Mouse (Mus musculus) frontal cortex, adult (tissue): Measurements from ENCODE around the gene Uggt2.
A peak's percentile ranks its signal among the peaks of the same experiment; 100 is the strongest.

ENCODE experiments used
- ATAC-seq: cut with Nextera tagmentation; 2 replicates; pipeline ENCODE4 v1.9.2; 2017; ENCODE audit warnings: mild to moderate bottlenecking, moderate library complexity, mixed read lengths; ENCODE audit not compliant: low TSS enrichment

Uggt2 gene

DNA sequence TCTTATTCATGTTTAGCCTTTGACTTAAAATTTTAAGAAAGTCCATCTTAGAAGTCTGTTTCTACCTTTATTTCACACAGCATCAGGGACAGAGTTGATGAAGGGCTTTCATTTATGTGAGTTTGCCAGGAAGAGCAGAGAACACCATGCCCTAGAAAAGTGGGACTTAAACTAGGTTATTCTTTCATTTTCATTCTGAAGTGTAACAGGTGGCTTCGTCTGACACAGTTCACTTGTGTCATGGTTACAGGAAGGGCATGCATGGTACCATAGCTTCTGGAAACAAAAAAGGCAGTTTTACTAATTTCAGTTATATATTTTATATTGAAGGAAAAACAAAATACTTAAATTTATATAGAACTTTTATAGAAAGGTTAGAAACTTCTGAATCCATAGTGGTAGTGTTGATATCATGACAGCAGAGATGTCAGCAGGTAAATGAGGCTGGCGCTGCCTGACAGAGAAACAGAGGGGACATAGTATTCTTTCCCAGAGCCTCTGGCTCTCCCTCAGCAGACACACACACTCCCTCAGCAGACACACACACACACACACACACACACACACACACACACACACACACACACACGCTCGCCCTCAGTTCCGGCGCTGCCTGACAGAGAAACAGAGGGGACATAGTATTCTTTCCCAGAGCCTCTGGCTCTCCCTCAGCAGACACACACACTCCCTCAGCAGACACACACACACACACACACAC is 117.4 kb downstream of the Uggt2 start:
- ATAC-seq = peak; percentile 25

DNA sequence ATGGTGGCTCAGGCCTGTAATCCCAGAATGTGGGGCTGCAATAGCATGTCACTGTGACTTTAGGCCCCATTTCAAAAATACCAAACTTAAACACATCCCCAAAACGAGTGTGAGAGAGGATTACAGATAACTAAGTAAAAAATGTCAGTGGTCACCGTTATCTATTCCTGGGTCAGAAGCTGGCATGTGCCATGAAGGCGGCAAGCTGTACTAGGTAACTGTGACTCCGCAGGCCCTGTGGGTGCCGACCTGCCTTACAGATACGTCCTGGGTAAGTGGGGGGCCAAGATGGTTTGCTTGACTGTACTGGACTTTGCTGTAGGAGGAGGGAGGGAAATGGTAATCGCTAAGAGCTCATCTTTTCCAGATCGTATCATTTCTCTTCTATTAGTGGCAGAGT is 118.3 kb downstream of the Uggt2 start:
- no peak for ATAC-seq

DNA sequence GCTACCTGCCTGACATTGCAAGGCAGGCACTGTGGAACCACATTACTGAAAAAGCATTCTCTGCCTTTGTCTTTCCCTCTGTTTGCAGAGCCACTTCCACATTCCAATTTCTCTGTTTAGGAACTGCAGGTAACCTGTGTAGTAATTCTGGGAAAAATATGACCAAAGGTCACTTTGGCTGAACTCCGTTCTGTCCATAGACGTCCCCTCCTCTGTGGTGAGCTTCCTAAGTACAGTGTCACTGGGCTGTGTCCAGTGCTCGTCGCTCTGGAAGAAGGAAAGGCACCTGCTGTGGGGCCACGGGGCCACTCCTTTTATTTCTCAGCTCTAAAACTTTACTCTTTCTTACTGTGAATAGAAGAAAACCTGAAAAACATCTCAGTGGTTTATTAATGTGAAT is 118.9 kb downstream of the Uggt2 start:
- no peak for ATAC-seq

DNA sequence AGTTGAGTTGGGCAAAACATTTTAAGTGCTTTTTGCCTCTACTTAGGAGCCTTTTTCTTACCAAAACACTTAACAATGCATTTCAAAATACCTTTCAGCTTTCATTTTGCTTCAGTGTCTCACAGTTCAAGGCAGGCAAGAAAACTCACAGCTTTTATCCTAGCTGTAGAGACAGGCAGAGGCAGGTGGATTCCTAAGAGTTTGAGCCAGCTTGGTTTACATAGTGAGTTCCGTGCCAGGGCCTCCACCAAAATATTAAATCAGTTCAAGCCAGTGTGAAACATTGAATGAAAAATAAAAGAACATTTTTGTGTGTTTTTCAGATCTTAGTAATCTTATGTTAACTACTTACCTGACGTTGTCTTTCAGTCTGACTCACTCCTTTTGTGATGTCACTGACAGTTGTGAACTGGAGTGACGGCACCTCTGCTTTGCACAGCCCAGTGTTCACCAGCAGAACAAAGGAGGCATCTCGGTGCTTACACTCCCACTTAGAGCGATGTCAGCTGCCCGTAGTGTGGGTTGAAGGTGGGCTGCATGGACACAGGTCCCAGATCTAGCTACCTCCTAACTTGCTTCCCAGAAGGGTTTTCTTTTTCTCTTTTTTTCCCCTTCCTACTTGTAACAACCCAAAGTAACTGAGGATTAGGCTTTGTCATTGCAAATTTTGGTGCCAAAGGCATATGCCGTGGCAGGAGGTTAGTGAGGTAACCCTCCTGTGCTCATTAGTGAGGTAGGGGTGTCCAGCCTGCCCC is 119.5 kb downstream of the Uggt2 start:
- ATAC-seq = no peak

DNA sequence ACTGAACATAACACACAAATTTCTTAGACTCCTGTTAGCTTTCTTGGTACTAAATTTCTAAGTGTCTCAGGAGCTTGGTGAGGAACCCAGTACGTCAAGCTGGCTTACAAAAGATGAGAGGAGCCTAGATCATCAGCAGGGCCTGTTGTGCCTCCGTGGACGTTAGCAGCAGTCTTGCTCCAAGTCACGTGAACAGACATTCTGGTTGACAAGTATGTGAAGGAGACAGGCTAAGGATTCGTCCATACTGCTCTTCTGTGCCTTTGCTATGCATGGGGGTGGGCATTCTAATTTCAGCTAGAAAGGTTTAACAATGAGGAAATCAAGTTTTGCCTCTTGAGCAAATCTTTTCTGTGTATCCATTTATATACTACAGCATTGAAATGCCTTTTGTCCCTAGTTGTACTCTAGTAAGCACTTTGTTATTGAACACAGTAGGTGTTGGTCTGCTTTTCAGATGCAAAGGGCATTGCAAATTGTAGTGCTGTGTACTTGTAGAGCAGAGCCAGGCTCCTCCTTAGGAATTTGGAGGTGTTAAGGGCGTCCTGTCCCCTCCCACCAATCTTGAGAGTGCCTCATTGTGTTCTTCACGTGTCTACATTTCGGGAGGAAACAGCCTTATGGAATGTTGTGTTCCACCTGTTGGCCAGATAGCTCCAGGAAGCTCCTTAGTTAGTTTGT is 122.0 kb downstream of the Uggt2 start:
- no peak for ATAC-seq

DNA sequence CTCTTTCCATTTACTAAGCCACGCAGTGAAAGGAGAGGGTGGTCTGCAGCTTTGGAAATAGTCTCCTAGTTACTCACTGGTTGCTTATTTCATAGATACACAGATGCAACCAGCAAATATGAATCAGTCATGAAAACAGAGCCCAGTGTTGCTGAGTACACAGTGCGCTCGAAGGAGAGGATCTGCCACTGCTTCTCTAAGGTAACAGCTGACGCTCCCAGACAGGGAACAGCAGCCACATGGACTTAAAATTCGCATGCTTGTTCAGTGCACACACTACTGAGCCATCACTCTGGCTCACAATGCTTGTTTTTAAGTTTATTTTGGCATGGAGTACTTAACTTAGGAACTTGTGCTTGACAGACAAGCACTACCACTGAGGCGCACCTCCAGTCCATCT is 127.0 kb downstream of the Uggt2 start:
- no peak for ATAC-seq

DNA sequence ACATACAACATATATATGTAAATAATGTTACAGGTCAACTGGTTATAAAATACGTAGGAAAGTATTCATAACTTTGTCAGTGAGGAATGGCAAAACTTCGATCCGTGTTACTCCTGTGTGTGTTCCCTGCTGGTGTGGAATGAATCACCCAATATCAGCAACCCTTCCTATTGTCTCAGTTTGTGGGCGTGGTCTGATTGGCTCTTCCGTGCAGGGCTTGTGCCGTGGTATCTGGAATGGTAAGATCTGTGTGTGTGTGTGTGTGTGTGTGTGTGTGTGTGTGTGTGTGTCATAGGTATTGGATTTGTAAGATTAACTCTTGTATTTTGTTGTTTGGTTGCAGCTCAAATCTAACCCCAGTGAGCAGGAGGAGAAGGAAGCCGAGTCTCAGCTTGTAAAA is 131.6 kb downstream of the Uggt2 start:
- no peak for ATAC-seq

DNA sequence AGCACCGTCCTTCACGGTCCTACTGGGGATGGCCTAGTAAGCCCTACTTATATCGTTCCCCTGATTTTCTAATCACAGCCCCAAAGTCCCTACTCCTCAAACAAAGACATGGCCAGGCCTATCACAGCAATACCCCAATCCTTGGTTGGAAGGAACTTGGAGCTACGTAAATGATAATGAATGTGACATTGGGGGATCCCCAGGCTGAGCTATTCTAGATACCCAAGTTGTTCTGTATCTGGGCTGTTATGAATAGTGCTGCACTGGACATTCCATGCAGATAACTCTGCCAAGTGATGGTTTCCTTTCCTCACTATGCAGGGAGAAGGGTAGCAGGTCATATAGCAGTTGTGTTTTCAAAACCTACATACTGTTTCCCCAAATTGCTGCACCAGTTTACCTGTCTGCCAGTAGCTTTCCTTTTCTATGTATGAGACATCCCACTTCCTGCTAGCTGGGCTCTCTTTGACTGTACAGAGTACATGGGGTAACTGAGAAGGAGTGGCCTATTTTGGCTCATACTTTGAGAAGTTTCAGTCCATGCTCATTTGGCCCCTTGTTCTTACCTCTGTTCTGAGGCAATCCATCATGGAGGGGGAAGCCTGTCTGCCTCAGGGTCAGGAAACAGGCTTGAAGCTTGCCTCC is 133.8 kb downstream of the Uggt2 start:
- no peak for ATAC-seq

DNA sequence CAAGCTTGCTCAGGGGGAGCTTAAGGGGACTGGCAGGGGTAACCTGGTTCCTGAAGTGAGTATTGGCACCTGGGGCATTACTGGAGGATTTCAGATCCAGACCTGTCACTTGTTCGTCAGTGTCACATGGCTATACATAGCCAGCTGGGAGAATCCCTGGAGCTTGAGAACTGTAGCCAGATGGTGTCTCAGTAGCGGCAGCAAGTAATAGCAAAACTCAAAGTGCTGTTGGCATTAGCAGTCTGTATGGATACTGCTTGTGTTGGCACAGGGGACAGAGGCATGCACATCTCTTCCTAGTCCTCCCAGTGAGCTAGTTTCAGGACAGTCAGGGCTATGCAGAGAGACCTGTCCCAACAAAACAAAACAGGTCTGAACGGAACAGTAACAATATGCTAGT is 141.2 kb downstream of the Uggt2 start:
- peak; percentile 50 for ATAC-seq

DNA sequence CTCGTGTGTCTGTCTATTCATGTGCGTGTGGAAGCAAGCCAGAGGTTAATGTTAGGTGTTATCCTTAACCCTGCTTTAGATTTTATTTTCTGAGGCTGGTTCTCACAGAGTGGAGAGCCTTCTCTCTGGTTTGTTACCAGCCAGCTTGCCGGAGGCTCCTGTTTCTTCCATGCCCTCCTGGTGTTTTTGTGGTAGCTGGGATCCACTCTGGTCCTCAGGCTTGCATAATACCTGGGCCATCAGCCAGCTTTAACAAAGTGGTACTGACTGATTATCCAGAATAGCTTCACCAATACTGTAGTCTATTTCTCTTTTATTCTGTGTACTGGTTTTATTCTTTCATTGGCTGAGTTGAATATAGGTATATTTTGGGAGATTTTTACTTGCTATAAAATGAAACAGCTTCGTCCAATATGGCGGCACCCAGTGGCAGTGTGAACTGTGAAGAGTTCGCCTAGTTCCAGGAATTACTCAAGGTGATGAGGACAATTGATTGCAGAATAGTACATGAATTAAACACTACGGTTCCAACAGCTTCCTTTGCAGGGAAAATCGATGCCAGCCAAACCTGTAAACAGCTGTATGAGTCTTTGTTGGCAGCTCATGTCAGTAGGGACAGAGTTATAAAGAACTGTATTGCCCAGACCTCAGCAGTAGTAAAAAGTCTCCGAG is 147.2 kb downstream of the Uggt2 start:
- ATAC-seq = no peak

DNA sequence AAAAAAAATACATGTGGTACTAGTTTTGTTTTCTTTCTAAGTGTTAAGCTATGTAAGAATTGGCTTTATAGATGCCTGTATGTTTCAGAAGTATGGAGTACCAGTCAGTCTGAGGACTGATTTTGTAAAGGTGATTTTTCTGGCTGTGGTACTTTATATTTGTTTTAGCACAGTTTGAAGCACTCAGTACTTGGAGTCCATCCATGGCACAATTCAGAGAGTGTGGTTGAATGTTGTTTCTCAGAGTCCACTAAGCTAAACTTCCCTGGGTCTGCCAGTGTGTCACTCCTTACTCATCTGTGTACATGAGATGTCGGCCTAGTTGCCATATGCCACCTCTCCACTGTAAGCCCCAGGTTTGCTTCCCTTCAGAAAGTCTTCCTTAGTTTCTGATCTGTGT is 150.4 kb downstream of the Uggt2 start:
- ATAC-seq = no peak

DNA sequence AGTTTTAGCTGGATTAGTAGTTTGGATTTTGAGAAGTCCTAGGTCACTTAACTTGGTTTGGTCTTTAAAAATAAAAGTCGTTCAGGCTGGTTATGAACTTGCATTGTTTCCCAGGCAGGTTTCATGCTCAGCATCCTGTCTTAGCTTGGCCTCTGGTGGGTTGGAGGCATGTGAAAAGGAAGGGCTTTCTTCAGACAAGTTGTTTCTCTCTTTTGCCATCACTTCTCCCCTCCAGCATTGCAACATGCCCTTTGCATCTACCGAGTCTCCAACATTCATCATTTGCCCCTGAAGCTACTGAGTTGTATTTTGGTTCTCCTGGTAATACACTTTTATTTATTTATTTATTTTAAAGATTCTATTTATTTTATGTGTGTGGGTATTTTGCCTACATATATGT is 154.5 kb downstream of the Uggt2 start:
- ATAC-seq = no peak

DNA sequence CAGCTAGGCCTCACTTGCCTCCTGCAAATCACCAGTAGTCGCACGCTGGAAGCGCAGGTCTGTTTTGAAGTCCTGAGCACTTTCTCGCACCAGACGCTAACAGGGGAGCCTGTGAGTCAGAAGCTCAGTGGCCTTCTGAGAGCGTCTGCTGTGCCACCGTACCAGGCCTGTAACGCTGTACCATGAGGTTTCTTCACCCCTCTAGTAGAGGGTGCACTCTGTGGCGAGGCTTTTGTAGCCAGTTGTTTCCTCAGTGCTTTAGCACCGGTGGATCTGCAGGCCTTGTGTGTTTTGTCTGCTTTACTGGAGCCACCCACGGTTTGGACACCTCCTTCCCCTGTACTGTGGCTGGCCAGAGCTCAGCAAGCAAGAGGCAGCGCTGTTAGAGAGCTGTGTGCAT is 157.2 kb downstream of the Uggt2 start:
- ATAC-seq = peak; percentile 21

DNA sequence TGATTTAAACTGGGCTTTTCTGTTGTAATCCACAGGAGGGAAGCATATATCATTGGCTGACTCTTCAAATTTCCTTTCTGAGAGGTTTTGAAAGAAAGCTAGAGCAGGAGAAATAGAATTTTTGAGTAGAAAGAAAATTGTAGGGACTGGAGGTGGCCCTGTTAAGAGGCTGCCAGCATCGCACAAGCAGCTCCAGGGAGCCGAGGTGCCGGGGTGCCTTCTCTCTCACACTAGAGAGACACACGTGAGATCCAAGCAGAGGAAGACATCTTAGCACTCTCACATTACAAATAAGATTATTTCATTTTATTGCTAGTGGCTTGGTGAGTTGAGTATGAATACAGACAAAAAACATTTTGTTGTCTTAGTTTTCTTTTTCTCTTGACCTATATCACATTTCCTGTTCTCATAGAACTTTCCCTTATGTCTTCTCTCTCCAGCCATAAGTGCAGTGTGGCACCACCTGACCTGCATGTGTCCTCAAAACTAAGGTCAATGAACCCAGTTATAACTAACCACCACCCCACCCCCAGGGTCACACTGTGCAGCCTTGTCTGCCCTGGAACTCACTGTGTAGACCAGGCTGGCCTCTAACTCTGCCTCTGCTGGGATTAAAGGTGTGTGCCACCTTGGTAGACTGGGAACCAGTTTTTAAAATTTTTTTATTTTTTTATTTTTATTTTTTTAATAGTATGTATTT is 158.3 kb downstream of the Uggt2 start:
- no peak for ATAC-seq

DNA sequence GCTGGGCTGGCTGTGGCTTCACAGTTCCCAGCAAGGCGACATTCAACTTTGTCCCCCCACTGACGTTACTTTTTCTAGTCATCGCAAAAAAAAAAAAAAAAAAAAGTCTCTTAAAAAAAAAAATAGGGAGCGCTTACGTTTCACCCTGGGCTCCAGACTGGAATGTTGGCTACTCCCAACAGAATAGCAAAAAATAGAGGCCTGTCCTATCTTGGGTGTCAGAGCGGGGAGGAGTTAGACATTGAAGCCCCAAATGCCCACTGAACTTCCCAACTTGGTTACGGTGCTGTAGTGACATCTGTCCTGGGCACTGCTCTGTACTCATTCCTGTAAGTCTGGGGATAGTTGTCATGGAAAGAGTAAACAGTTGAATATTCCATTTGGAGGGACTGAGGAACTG is 160.7 kb downstream of the Uggt2 start:
- ATAC-seq = no peak

DNA sequence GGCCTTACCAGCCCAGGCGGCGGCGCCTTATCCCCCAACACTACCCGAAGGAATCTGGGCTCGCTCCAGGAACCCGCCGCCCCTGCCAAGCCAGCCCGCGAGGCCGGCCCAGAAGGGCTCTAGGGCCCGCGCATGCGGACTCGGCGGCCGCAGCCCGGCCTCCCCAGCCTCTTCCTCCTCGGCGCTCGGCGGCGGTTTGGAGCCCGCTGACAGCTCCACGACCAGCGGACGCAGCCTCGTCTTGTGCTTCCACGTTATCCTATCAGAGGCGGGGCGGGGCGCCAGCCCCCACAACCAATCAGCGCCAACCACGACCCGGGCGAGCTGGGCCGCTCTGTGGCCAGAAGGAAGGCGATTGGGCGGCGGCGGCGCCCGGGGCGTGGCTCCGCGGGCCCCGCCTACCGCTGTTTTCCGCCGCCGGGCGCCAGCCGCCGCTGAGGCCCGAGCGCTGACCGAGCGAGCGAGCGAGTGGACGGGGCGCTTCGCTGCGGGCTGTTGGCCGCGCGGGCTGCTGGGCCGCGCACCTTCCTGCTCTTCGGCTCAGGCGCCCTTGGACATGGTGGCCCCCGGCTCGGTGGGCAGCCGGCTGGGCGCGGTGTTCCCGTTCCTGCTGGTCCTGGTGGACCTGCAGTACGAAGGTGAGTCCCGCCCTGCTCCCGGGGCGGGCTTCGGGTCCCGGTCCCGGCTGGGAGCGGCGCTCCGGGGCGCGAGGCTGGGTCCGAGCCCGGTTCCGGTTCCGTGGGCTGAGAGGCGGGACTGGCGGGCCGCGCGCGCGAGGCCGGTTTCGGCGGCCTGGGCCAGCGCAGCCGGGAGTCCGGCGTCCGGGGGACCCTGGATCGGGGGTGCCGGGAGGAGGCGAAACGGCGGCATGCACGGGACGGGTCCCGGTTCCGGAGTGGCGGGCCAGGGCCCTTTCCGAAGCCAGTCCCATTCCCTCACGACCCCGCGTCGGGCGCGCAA is 161.4 kb downstream of the Uggt2 start, which contains the start of gene Dnajc3:
Gene Dnajc3 (plus strand): TSS at position 444 of the 960 bp plus-strand sequence.
- peak; percentile 93 for ATAC-seq

DNA sequence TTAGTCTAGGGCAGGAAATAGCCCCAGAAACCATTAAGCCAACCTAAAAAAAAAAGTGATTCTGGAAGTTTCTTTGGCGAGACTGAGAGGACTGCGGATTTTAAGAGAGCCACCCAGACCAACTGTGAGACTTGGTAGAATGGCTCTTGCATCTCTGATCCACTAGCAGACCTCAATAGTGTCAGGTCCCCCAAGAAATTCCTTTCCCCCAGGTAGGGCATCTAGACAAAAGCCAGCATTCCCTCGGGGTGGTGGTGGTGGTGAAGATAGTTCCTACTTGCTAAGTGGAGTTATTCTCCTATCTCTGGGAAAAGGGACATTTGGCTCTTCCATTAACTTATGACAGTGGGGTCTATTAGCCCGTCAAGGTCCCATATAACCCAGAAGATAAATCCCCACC is 162.3 kb downstream of the Uggt2 start:
- ATAC-seq = no peak

DNA sequence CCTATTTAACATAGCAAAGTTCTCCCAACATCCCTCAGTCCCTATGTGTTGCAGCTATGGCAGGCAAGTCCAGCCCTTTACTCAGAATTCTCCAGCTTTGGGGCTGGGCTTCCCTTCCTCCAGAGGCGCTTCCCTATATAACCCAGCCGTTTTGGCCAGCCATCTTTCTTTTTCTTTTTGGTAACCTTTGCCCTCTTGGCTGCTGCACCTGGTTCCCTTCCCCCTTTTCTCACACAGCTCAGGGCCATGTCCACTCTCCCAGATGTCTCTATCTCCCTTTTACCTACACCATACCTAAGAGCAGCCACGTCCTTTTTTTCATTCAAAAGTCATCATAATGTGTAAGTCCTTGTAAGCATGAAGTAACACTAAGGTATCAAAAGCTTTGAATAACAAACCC is 163.0 kb downstream of the Uggt2 start:
- no peak for ATAC-seq
